Mouse (Mus musculus): ENCODE results near the gene Gm21992. TPM values are rescaled to one million over a fixed set of nuclear protein-coding genes. Genes with fewer than 3 reads are reported as not detected.

Gm21992 gene
- polyA plus RNA-seq (2012; rRNA removed): 28.7 and 57.0 TPM in 2 replicates

GRCm38 (mm10) chr19:4811063-4811908 is at the start of gene Gm21992, which contains the start of gene Rbm14:
TSS of gene Gm21992 (minus strand) at chr19:4811612.
TSS of gene Rbm14 (minus strand) at chr19:4811634.
- TF ChIP-seq CTCF (IDR thresholded peaks at IDR 0.05; ENCODE audit: borderline replicate concordance, extremely low read depth, insufficient read depth, insufficient read length) (no peak), POLR2A (IDR thresholded peaks at IDR 0.05; ENCODE audit: borderline replicate concordance, extremely low read depth, insufficient read depth, insufficient read length, poor library complexity, severe bottlenecking) (peak; percentile 59; the same call in 1 of the 2 replicates)
- DNase-seq (ENCODE audit: low read depth): peak; percentile 100

- no peak for DNase-seq (ENCODE audit: low read depth)
- TF ChIP-seq POLR2A (IDR thresholded peaks at IDR 0.05; ENCODE audit: borderline replicate concordance, extremely low read depth, insufficient read depth, insufficient read length, poor library complexity, severe bottlenecking) (no peak), CTCF (IDR thresholded peaks at IDR 0.05; ENCODE audit: borderline replicate concordance, extremely low read depth, insufficient read depth, insufficient read length) (no peak)
Observed at GRCm38 (mm10) chr19:4859081-4859480, 47.7 kb upstream of the Gm21992 start.

- TF ChIP-seq CTCF (IDR thresholded peaks at IDR 0.05; ENCODE audit: borderline replicate concordance, extremely low read depth, insufficient read depth, insufficient read length) (no peak), POLR2A (IDR thresholded peaks at IDR 0.05; ENCODE audit: borderline replicate concordance, extremely low read depth, insufficient read depth, insufficient read length, poor library complexity, severe bottlenecking) (no peak)
- no peak for DNase-seq (ENCODE audit: low read depth)
Observed at GRCm38 (mm10) chr19:4855951-4856350, 44.5 kb upstream of the Gm21992 start.

- TF ChIP-seq CTCF (IDR thresholded peaks at IDR 0.05; ENCODE audit: borderline replicate concordance, extremely low read depth, insufficient read depth, insufficient read length) (no peak), POLR2A (IDR thresholded peaks at IDR 0.05; ENCODE audit: borderline replicate concordance, extremely low read depth, insufficient read depth, insufficient read length, poor library complexity, severe bottlenecking) (no peak)
Observed at GRCm38 (mm10) chr19:4855470-4855820, 44.0 kb upstream of the Gm21992 start.

GRCm38 (mm10) chr19:4854552-4855469 is 43.4 kb upstream of the Gm21992 start, which contains the start of gene Ctsf:
TSS of gene Ctsf (plus strand) at chr19:4855130.
- DNase-seq (ENCODE audit: low read depth): peak; percentile 91
- TF ChIP-seq POLR2A (IDR thresholded peaks at IDR 0.05; ENCODE audit: borderline replicate concordance, extremely low read depth, insufficient read depth, insufficient read length, poor library complexity, severe bottlenecking): no peak
- TF ChIP-seq CTCF (IDR thresholded peaks at IDR 0.05; ENCODE audit: borderline replicate concordance, extremely low read depth, insufficient read depth, insufficient read length): no peak

More at GRCm38 (mm10) chr19:4855470-4855820, 44.0 kb upstream of the Gm21992 start:
- DNase-seq (ENCODE audit: low read depth): no peak

GRCm38 (mm10) chr19:4850281-4850680 is 38.9 kb upstream of the Gm21992 start:
- no peak for DNase-seq (ENCODE audit: low read depth)

GRCm38 (mm10) chr19:4849800-4850199 is 38.4 kb upstream of the Gm21992 start:
- TF ChIP-seq CTCF (IDR thresholded peaks at IDR 0.05; ENCODE audit: borderline replicate concordance, extremely low read depth, insufficient read depth, insufficient read length) (no peak), POLR2A (IDR thresholded peaks at IDR 0.05; ENCODE audit: borderline replicate concordance, extremely low read depth, insufficient read depth, insufficient read length, poor library complexity, severe bottlenecking) (no peak)

More at GRCm38 (mm10) chr19:4850281-4850680, 38.9 kb upstream of the Gm21992 start:
- no peak for TF ChIP-seq POLR2A (IDR thresholded peaks at IDR 0.05; ENCODE audit: borderline replicate concordance, extremely low read depth, insufficient read depth, insufficient read length, poor library complexity, severe bottlenecking)
- TF ChIP-seq CTCF (IDR thresholded peaks at IDR 0.05; ENCODE audit: borderline replicate concordance, extremely low read depth, insufficient read depth, insufficient read length): no peak

GRCm38 (mm10) chr19:4847490-4847889 is 36.1 kb upstream of the Gm21992 start:
- peak; percentile 35 for DNase-seq (ENCODE audit: low read depth)
- peak; percentile 54; the same call in 1 of the 2 replicates for TF ChIP-seq CTCF (IDR thresholded peaks at IDR 0.05; ENCODE audit: borderline replicate concordance, extremely low read depth, insufficient read depth, insufficient read length)
- TF ChIP-seq POLR2A (IDR thresholded peaks at IDR 0.05; ENCODE audit: borderline replicate concordance, extremely low read depth, insufficient read depth, insufficient read length, poor library complexity, severe bottlenecking): no peak

More at GRCm38 (mm10) chr19:4849800-4850199, 38.4 kb upstream of the Gm21992 start:
- DNase-seq (ENCODE audit: low read depth): no peak

- no peak for TF ChIP-seq CTCF (IDR thresholded peaks at IDR 0.05; ENCODE audit: borderline replicate concordance, extremely low read depth, insufficient read depth, insufficient read length)
- no peak for TF ChIP-seq POLR2A (IDR thresholded peaks at IDR 0.05; ENCODE audit: borderline replicate concordance, extremely low read depth, insufficient read depth, insufficient read length, poor library complexity, severe bottlenecking)
- DNase-seq (ENCODE audit: low read depth): no peak
Observed at GRCm38 (mm10) chr19:4845846-4846245, 34.4 kb upstream of the Gm21992 start.

- no peak for TF ChIP-seq CTCF (IDR thresholded peaks at IDR 0.05; ENCODE audit: borderline replicate concordance, extremely low read depth, insufficient read depth, insufficient read length)
- TF ChIP-seq POLR2A (IDR thresholded peaks at IDR 0.05; ENCODE audit: borderline replicate concordance, extremely low read depth, insufficient read depth, insufficient read length, poor library complexity, severe bottlenecking): no peak
- no peak for DNase-seq (ENCODE audit: low read depth)
Observed at GRCm38 (mm10) chr19:4842611-4843010, 31.2 kb upstream of the Gm21992 start.

GRCm38 (mm10) chr19:4840848-4841247 is 29.4 kb upstream of the Gm21992 start:
- no peak for DNase-seq (ENCODE audit: low read depth)
- TF ChIP-seq POLR2A (IDR thresholded peaks at IDR 0.05; ENCODE audit: borderline replicate concordance, extremely low read depth, insufficient read depth, insufficient read length, poor library complexity, severe bottlenecking) (no peak), CTCF (IDR thresholded peaks at IDR 0.05; ENCODE audit: borderline replicate concordance, extremely low read depth, insufficient read depth, insufficient read length) (no peak)

Measured in brain, embryonic 14.5 days (tissue).